Mouse (Mus musculus) lung, embryonic 14.5 days (tissue): ENCODE measurements at regions not wholly inside any gene's neighbourhood (a gene's known extent, or its start where the extent isn't known, plus 50 kb on each side); places are given as distances from the start of the nearest gene placed in this dataset.

Experiments
- ATAC-seq: fragments of 200-750 bp; cut with Nextera tagmentation; 2 replicates; pipeline ENCODE4 v1.8.0; 2017; ENCODE audit warnings: mild to moderate bottlenecking, moderate TSS enrichment, moderate library complexity; ENCODE audit not compliant: insufficient read depth
- DNase-seq: peaks from one replicate; pipeline ENCODE4 v3.0.0-alpha.2; 2015
- H3K27ac ChIP-seq: fragments of 300-500 bp; sonication (generic); 2 replicates; pipeline ENCODE4 v1.5.1; 2014; ENCODE audit warnings: low read depth, mild to moderate bottlenecking, moderate library complexity
- H3K27me3 ChIP-seq: fragments of 300-500 bp; sonication (generic); 2 replicates; pipeline ENCODE4 v1.6.1; 2014; ENCODE audit warnings: low read length, control low read depth; ENCODE audit not compliant: insufficient read depth
- H3K36me3 ChIP-seq: fragments of 300-500 bp; sonication (generic); 2 replicates; pipeline ENCODE4 v1.6.1; 2014; ENCODE audit warnings: control low read depth; ENCODE audit not compliant: insufficient read depth
- H3K4me1 ChIP-seq: fragments of 300-500 bp; sonication (generic); 2 replicates; pipeline ENCODE4 v1.6.1; 2014; ENCODE audit warnings: antibody characterized with exemption, control low read depth; ENCODE audit not compliant: insufficient read depth
- H3K4me2 ChIP-seq: fragments of 300-500 bp; sonication (generic); 2 replicates; pipeline ENCODE4 v1.6.1; 2014; ENCODE audit warnings: mild to moderate bottlenecking
- H3K4me3 ChIP-seq: fragments of 300-500 bp; sonication (generic); 2 replicates; pipeline ENCODE4 v1.5.1; 2014; ENCODE audit warnings: low read depth, low read length
- H3K9ac ChIP-seq: fragments of 300-500 bp; sonication (generic); 2 replicates; pipeline ENCODE4 v1.6.1; 2014
- H3K9me3 ChIP-seq: fragments of 300-500 bp; sonication (generic); 2 replicates; pipeline ENCODE4 v1.6.1; 2016; ENCODE audit warnings: low read depth, low read length, control low read depth
- CTCF ChIP-seq: IDR thresholded peaks from 2 replicates; pipeline ENCODE4 v1.5.1; 2016; ENCODE audit warnings: antibody characterized with exemption, low read depth
- WGBS: fragments of 180-500 bp; shearing (Covaris S2); extraction: QIAGEN DNeasy Blood & Tissue Kit; methylation state at CpG from one replicate; pipeline ENCODE4 v1.1.7; 2014; 5-methylcytosine and 5-hydroxymethylcytosine counted together

DNA sequence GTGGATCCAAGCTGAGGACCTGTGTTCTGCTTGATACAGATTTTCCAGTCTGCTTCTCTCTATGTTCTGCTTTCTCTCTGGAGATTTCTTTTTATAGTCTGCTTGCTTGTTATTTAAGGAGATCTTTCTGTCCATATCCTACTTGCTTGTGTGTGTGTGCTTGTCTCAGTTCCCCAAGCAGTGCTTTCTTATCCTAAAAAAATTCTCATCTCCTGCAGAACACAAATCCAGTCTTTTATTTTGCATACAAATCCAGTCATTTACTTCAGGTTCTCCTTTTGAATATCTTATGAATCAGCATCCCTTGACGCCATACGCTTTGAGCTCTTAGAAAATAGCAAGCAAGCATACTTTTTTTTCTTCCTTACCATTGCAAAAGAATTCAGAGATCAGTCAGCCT, 310.7 kb upstream of the Cypt14 start:
- no peak overlapping the region for H3K4me2 ChIP-seq
- no peaks in the 10 kb centered on the region for H3K4me1 ChIP-seq
- no peaks in the 10 kb centered on the region for H3K36me3 ChIP-seq
- no peak for ATAC-seq
- H3K9me3 ChIP-seq: no peaks in the 10 kb centered on the region
- H3K27me3 ChIP-seq: no peaks in the 10 kb centered on the region
- no peak overlapping the region for H3K9ac ChIP-seq
- no peak for TF ChIP-seq CTCF
- H3K27ac ChIP-seq: no peak overlapping the region
- no peak overlapping the region for H3K4me3 ChIP-seq
- no peak for DNase-seq
- WGBS: 95% methylated on average over 2 of the region's 2 CpGs

DNA sequence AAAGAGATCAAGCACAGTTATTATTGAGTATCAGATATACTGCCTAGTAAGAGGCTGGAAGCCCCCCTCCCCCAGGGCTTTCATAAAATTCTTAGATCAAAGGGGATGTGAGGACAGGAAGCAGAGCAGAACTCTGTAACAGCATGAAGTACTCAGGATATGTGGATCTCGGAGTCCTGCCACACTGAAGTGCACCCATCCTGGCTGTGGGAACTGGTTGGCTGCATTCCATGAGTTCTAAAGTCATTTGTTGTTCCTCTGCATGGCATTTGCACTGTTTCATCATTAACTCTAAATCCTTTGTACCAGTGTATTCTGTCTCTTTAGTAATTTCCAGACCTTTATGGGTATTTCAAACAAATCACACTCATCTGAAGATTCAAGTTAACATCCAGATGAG, 267.0 kb upstream of the Cypt14 start:
- Histone ChIP-seq H3K9me3 (no peaks in the 10 kb centered on the region), H3K27ac (no peak overlapping the region), H3K36me3 (no peaks in the 10 kb centered on the region), H3K4me2 (no peak overlapping the region), H3K27me3 (no peaks in the 10 kb centered on the region), H3K9ac (no peak overlapping the region), H3K4me3 (no peak overlapping the region), H3K4me1 (no peaks in the 10 kb centered on the region)
- DNase-seq: peak; percentile 1
- no peak for ATAC-seq
- 14% methylated on average over 1 of the region's 1 CpGs for WGBS
- TF ChIP-seq CTCF: no peak
